Mouse (Mus musculus) cerebellum, adult 2 months (tissue): ENCODE measurements around the gene Wdr43.

Experiments
- CTCF ChIP-seq: fragments of 200-500 bp; IDR thresholded peaks from 2 replicates; pipeline ENCODE4 v1.5.1; 2011; ENCODE audit warnings: low read depth, mild to moderate bottlenecking, control low read depth, low read length, moderate library complexity, borderline replicate concordance; ENCODE audit not compliant: insufficient read depth
- POLR2A ChIP-seq: fragments of 200-500 bp; IDR thresholded peaks from 2 replicates; pipeline ENCODE4 v1.6.1; 2011; ENCODE audit warnings: low read length, control low read depth, borderline replicate concordance; ENCODE audit not compliant: insufficient read depth

DNA sequence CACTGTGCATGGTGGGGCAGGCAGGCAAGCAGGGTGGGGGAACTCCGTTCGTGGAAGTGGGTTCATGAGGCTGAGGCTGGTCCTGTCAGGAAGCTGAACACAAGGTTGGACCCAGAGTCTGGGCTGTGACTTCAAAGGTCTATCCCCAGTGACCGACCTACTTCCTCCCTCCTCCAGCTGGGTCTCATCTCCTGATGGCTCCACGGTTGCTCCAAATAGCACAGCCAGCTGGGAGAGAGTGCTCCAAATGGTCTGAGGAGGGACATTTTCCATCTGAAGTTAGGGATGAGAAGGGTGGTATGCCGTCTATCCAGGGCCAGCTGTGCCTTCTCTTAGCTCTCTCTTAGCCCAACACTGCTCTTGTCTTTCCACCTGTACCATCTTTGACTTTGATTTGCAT lies 74.2 kb downstream of the Wdr43 start:
- TF ChIP-seq POLR2A: no peak
- no peak for TF ChIP-seq CTCF
